Mouse (Mus musculus): ENCODE results near the gene Neurl4.

DNA sequence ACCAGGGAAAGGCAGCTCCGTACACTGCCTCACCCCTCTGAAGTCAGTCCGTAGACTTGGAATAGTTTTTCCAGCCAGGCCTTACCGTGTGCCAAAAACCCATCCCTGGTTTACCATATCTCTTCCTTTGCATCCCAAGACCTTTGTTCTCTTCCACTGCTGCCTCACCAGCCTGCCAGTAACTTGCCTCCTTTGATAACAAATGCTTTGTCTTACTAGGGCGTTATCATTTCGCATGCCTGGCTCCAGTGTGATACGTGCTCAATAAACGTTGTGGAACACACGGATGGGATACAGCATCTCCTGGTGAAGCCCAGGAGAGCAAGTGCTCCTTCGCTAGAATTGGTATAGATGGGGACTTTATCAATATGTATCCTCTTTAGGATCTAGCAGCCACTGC is 33.5 kb upstream of the Neurl4 start:
- TF ChIP-seq CTCF (IDR thresholded peaks at IDR 0.05; ENCODE audit: low read depth) = no peak
- no peak for TF ChIP-seq EP300 (IDR thresholded peaks at IDR 0.05; ENCODE audit: low read depth)

Data from heart, postnatal 0 days (tissue).